Mouse (Mus musculus) kidney, embryonic 15.5 days (tissue): ENCODE measurements around the gene BC049715. TPM values are rescaled to one million over a fixed set of nuclear protein-coding genes. Genes with fewer than 3 reads are reported as not detected.

Source experiments
- ATAC-seq: fragments of 200-750 bp; cut with Nextera tagmentation; replicated peaks from 2 replicates; pipeline ENCODE4 v1.8.0; 2017; ENCODE audit warnings: moderate TSS enrichment; ENCODE audit not compliant: low FRiP score
- H3K27ac ChIP-seq: fragments of 300-500 bp; sonication (generic); 2 replicates; pipeline ENCODE4 v1.5.1; 2015; ENCODE audit warnings: mild to moderate bottlenecking, inconsistent platforms
- H3K27me3 ChIP-seq: fragments of 300-500 bp; sonication (generic); 2 replicates; pipeline ENCODE4 v1.6.1; 2015; ENCODE audit warnings: inconsistent platforms
- H3K36me3 ChIP-seq: fragments of 300-500 bp; sonication (generic); 2 replicates; pipeline ENCODE4 v1.6.1; 2015; ENCODE audit warnings: inconsistent platforms
- H3K4me1 ChIP-seq: fragments of 300-500 bp; sonication (generic); 2 replicates; pipeline ENCODE4 v1.6.1; 2015; ENCODE audit warnings: inconsistent platforms
- H3K4me2 ChIP-seq: fragments of 300-500 bp; sonication (generic); 2 replicates; pipeline ENCODE4 v1.6.1; 2015; ENCODE audit warnings: moderate library complexity, mild to moderate bottlenecking, inconsistent platforms
- H3K4me3 ChIP-seq: fragments of 300-500 bp; sonication (generic); replicated peaks from 2 replicates; pipeline ENCODE4 v1.5.1; 2015; ENCODE audit warnings: mild to moderate bottlenecking, inconsistent platforms
- H3K9ac ChIP-seq: fragments of 300-500 bp; sonication (generic); 2 replicates; pipeline ENCODE4 v1.6.1; 2015; ENCODE audit warnings: mild to moderate bottlenecking, inconsistent platforms
- H3K9me3 ChIP-seq: fragments of 300-500 bp; sonication (generic); replicated peaks from 2 replicates; pipeline ENCODE4 v1.6.1; 2016; ENCODE audit warnings: inconsistent platforms
- WGBS: fragments of 180-500 bp; shearing (Covaris S2); methylation state at CpG from one replicate; pipeline ENCODE4 v1.1.7; 2015; ENCODE audit warnings: mixed read lengths; 5-methylcytosine and 5-hydroxymethylcytosine counted together
- polyA plus RNA-seq: library from polyadenylated mRNA; unstranded; fragments of >200 nt; fragmentation: Nextera tagmentation; extraction: Ambion mirVana; gene quantifications from 2 replicates; pipeline ENCODE4 v1.2.1, GENCODE M21; 2015

The BC049715 gene
- polyA plus RNA-seq, 1 experiment from 2014 or later: 2.8 TPM

GRCm38 (mm10) chr6:136801274-136801673, 26.2 kb upstream of the BC049715 start:
- H3K27me3 ChIP-seq: no peaks in the 10 kb centered on the region
- no peaks in the 10 kb centered on the region for H3K9me3 ChIP-seq
- no peak for ATAC-seq
- peaks cover 16% of the 10 kb centered on the region for H3K4me1 ChIP-seq
- no peak overlapping the region for H3K27ac ChIP-seq
- no peak overlapping the region for H3K9ac ChIP-seq
- H3K4me2 ChIP-seq: no peak overlapping the region
- no peaks in the 10 kb centered on the region for H3K36me3 ChIP-seq
- WGBS: 86% methylated on average over 6 of the region's 6 CpGs
- no peak overlapping the region for H3K4me3 ChIP-seq

- 20% methylated on average over 12 of the region's 12 CpGs for WGBS
- H3K4me3 ChIP-seq: peak overlapping the region; percentile 78
- peak; percentile 2; the same call in 1 of the 2 replicates for ATAC-seq
- H3K9ac ChIP-seq: peak overlapping the region; percentile 93
- peaks cover 22% of the 10 kb centered on the region for H3K4me1 ChIP-seq
- peak overlapping the region; percentile 88 for H3K4me2 ChIP-seq
- H3K27me3 ChIP-seq: no peaks in the 10 kb centered on the region
- no peaks in the 10 kb centered on the region for H3K36me3 ChIP-seq
- peak overlapping the region; percentile 100 for H3K27ac ChIP-seq
- H3K9me3 ChIP-seq: no peaks in the 10 kb centered on the region
These were observed 24.2 kb upstream of the BC049715 start for GRCm38 (mm10) chr6:136803093-136803738.

DNA sequence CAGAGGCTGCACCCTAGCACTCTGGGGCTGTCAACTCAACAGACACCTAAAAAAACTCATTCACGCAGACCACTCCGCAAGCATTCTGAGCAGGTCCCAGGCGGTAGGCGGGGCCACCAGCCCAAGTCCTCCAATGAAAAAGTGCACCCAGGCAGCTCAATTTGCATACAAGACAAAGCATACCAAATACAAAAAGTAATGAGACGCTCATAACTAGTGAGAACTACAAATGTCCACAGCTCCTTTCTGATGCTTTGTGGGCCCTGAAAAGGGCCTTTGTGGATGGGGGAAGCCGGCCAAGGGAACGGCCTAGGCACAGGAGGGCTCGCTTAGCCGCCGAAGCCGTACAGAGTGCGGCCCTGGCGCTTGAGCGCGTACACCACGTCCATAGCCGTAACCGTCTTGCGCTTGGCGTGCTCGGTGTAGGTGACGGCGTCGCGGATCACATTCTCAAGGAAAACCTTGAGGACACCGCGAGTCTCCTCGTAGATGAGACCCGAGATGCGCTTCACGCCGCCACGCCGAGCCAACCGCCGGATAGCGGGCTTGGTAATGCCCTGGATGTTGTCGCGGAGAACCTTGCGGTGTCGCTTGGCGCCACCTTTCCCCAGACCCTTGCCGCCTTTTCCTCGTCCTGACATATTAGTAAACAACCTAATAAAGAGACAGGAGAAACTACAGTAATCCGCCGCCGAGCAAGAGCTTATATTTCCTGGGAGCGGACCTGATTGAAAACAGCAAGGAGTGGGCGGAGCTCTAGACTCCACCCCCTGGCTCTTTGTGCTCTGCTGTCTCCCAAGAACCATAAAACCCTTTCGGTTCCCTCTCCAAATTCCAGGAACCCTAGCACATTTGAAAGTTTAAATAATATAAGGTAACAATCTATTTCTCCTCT, 23.4 kb upstream of the BC049715 start, which contains the start of gene Hist4h4:
Gene Hist4h4 (minus strand): TSS at position 677 of the 895 bp plus-strand sequence.
- H3K4me2 ChIP-seq: peak within 1 kb of the TSS; percentile 88
- under 1% methylated on average over 50 of the region's 50 CpGs for WGBS
- H3K36me3 ChIP-seq: no peaks in the 10 kb centered on the region
- H3K27ac ChIP-seq: peak within 1 kb of the TSS; percentile 100
- no peaks in the 10 kb centered on the region for H3K27me3 ChIP-seq
- ATAC-seq: peak; percentile 79
- peaks cover 26% of the 10 kb centered on the region for H3K4me1 ChIP-seq
- H3K9ac ChIP-seq: peak within 1 kb of the TSS; percentile 93
- H3K4me3 ChIP-seq: peak within 1 kb of the TSS; percentile 78
- no peaks in the 10 kb centered on the region for H3K9me3 ChIP-seq

- H3K9me3 ChIP-seq: no peaks in the 10 kb centered on the region
- peak overlapping the region; percentile 88 for H3K4me2 ChIP-seq
- H3K4me1 ChIP-seq: peaks cover 35% of the 10 kb centered on the region
- H3K4me3 ChIP-seq: peak overlapping the region; percentile 78
- H3K27me3 ChIP-seq: no peaks in the 10 kb centered on the region
- H3K36me3 ChIP-seq: no peaks in the 10 kb centered on the region
- peak overlapping the region; percentile 48 for H3K9ac ChIP-seq
- WGBS: 32% methylated on average over 9 of the region's 9 CpGs
- no peak for ATAC-seq
- H3K27ac ChIP-seq: peak overlapping the region; percentile 100
These were observed 22.6 kb upstream of the BC049715 start for GRCm38 (mm10) chr6:136804705-136805408.

- Histone ChIP-seq H3K27me3 (no peaks in the 10 kb centered on the region), H3K4me2 (no peak overlapping the region), H3K27ac (peak overlapping the region; percentile 100), H3K9ac (no peak overlapping the region), H3K36me3 (peaks cover 5% of the 10 kb centered on the region; the same call in 1 of the 2 replicates), H3K4me1 (peaks cover 35% of the 10 kb centered on the region), H3K4me3 (no peak overlapping the region), H3K9me3 (no peaks in the 10 kb centered on the region)
- no peak for ATAC-seq
- WGBS: 88% methylated on average over 1 of the region's 1 CpGs
These were observed 22.0 kb upstream of the BC049715 start for GRCm38 (mm10) chr6:136805409-136805775.

DNA sequence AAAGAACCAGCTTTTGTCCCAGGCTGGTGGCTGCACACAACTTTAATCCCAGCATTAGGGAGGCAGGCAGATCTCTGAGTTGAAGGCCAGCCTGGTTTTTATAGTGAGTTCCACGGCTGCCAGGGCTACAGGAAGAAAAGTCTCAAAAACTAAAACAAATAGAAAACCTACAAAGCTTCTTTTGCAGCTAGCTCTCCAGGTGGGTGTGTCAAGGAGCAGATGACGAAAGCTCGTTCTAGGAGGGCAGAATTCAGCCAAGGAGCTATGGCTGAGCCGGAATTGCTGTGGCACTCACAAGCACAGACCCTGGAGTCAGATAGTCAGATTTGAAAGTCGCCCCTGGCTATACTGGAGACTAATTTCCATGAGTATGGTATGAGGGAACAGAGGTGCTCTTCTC, 20.6 kb upstream of the BC049715 start:
- Histone ChIP-seq H3K4me3 (no peak overlapping the region), H3K9ac (no peak overlapping the region), H3K4me1 (peaks cover 35% of the 10 kb centered on the region), H3K9me3 (no peaks in the 10 kb centered on the region), H3K4me2 (peak overlapping the region; percentile 94; the same call in 1 of the 2 replicates), H3K27me3 (no peaks in the 10 kb centered on the region), H3K27ac (peak overlapping the region; percentile 91; the same call in 1 of the 2 replicates), H3K36me3 (peaks cover 8% of the 10 kb centered on the region)
- no peak for ATAC-seq
- WGBS: 69% methylated on average over 5 of the region's 5 CpGs

GRCm38 (mm10) chr6:136807395-136808013, 19.9 kb upstream of the BC049715 start:
- H3K9ac ChIP-seq: peak overlapping the region; percentile 38
- ATAC-seq: 0 out of 2 replicates have a peak, but pooled peaks have one; percentile 0

GRCm38 (mm10) chr6:136808014-136808417, 19.4 kb upstream of the BC049715 start, which contains the start of gene H2afj:
H2afj (plus strand) TSS chr6:136808244.
- Histone ChIP-seq H3K27me3 (no peaks in the 10 kb centered on the region), H3K36me3 (peaks cover 20% of the 10 kb centered on the region), H3K4me1 (peaks cover 32% of the 10 kb centered on the region), H3K27ac (peak within 1 kb of the TSS; percentile 91), H3K9me3 (no peaks in the 10 kb centered on the region), H3K9ac (peak within 1 kb of the TSS; percentile 62), H3K4me2 (peak within 1 kb of the TSS; percentile 94), H3K4me3 (peak within 1 kb of the TSS; percentile 90)
- under 1% methylated on average over 34 of the region's 34 CpGs for WGBS
- peak; percentile 88 for ATAC-seq

More at GRCm38 (mm10) chr6:136807395-136808013, 19.9 kb upstream of the BC049715 start:
- H3K27ac ChIP-seq: peak overlapping the region; percentile 91
- H3K36me3 ChIP-seq: peaks cover 15% of the 10 kb centered on the region
- H3K4me1 ChIP-seq: peaks cover 35% of the 10 kb centered on the region
- no peaks in the 10 kb centered on the region for H3K27me3 ChIP-seq
- 44% methylated on average over 18 of the region's 18 CpGs for WGBS
- H3K4me3 ChIP-seq: peak overlapping the region; percentile 90
- peak overlapping the region; percentile 94 for H3K4me2 ChIP-seq
- no peaks in the 10 kb centered on the region for H3K9me3 ChIP-seq

- Histone ChIP-seq H3K27ac (peak overlapping the region; percentile 69; the same call in 1 of the 2 replicates), H3K9ac (peak overlapping the region; percentile 62), H3K27me3 (no peaks in the 10 kb centered on the region), H3K4me1 (peaks cover 26% of the 10 kb centered on the region), H3K9me3 (no peaks in the 10 kb centered on the region), H3K4me3 (peak overlapping the region; percentile 90), H3K4me2 (peak overlapping the region; percentile 94), H3K36me3 (peaks cover 26% of the 10 kb centered on the region)
- WGBS: under 1% methylated on average over 28 of the region's 28 CpGs
- peak; percentile 10 for ATAC-seq
These were observed 18.8 kb upstream of the BC049715 start for GRCm38 (mm10) chr6:136808631-136809046.

DNA sequence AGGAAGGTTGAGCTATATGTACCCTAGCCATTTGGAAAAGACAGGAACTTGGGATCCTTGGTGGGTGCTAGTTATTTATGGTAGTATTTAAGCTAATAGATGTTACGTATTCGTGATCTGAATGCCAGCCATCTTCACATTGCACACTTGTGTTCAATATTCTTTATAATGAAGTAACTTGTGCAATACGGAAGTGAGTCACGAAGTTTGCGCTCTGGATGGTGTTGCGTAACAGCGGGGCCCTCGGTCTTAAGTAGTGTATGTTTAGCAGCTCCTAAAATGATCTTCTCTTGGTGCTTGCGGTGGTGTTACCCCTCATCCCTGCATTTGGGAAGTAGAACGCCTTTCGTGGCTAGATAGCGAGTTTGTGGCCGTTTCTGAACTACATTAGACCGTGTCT, 18.3 kb upstream of the BC049715 start:
- Histone ChIP-seq H3K4me2 (peak overlapping the region; percentile 94), H3K36me3 (peaks cover 31% of the 10 kb centered on the region), H3K4me1 (peaks cover 26% of the 10 kb centered on the region), H3K27me3 (no peaks in the 10 kb centered on the region), H3K9me3 (no peaks in the 10 kb centered on the region), H3K27ac (peak overlapping the region; percentile 69; the same call in 1 of the 2 replicates), H3K9ac (peak overlapping the region; percentile 62), H3K4me3 (peak overlapping the region; percentile 90)
- no peak for ATAC-seq
- WGBS: 34% methylated on average over 14 of the region's 14 CpGs

GRCm38 (mm10) chr6:136809673-136810072, 17.8 kb upstream of the BC049715 start:
- peak overlapping the region; percentile 90 for H3K4me3 ChIP-seq
- H3K27me3 ChIP-seq: no peaks in the 10 kb centered on the region
- peak overlapping the region; percentile 94 for H3K4me2 ChIP-seq
- H3K27ac ChIP-seq: no peak overlapping the region
- ATAC-seq: no peak
- no peaks in the 10 kb centered on the region for H3K9me3 ChIP-seq
- H3K9ac ChIP-seq: peak overlapping the region; percentile 62; the same call in 1 of the 2 replicates
- peaks cover 26% of the 10 kb centered on the region for H3K4me1 ChIP-seq
- WGBS: 67% methylated on average over 13 of the region's 13 CpGs
- H3K36me3 ChIP-seq: peaks cover 36% of the 10 kb centered on the region
